Mouse (Mus musculus): ENCODE results near the gene Gpat3. TPM values are rescaled to one million over a fixed set of nuclear protein-coding genes. Genes with fewer than 3 reads are reported as not detected.

Gpat3 gene
- polyA plus RNA-seq, 1 experiment from 2014 or later, result 1.7 TPM

- 71% methylated on average over 19 of the region's 19 CpGs for WGBS
- no peak overlapping the region for H3K4me2 ChIP-seq (replicated peaks; ENCODE audit: low read depth, low read length)
- no peaks in the 10 kb centered on the region for H3K9me3 ChIP-seq (ENCODE audit: low read length)
- no peaks in the 10 kb centered on the region for H3K36me3 ChIP-seq (ENCODE audit: insufficient read depth, low read length)
- no peak overlapping the region for H3K4me3 ChIP-seq (ENCODE audit: low read length)
- no peak for ATAC-seq (ENCODE audit: low FRiP score, low TSS enrichment)
- H3K27me3 ChIP-seq (ENCODE audit: insufficient read depth, low read length), result peaks cover 3% of the 10 kb centered on the region
- no peak overlapping the region for H3K9ac ChIP-seq (replicated peaks; ENCODE audit: low read length)
- H3K27ac ChIP-seq (ENCODE audit: low read length), result no peak overlapping the region
- H3K4me1 ChIP-seq (ENCODE audit: insufficient read depth, low read length), result no peaks in the 10 kb centered on the region
Observed at GRCm38 (mm10) chr5:100911502-100912097, 66.1 kb downstream of the Gpat3 start.

GRCm38 (mm10) chr5:100912366-100912765 is 66.9 kb downstream of the Gpat3 start:
- Histone ChIP-seq H3K4me1 (ENCODE audit: insufficient read depth, low read length) (no peaks in the 10 kb centered on the region), H3K9ac (replicated peaks; ENCODE audit: low read length) (no peak overlapping the region), H3K36me3 (ENCODE audit: insufficient read depth, low read length) (no peaks in the 10 kb centered on the region), H3K9me3 (ENCODE audit: low read length) (no peaks in the 10 kb centered on the region), H3K27me3 (ENCODE audit: insufficient read depth, low read length) (peaks cover 7% of the 10 kb centered on the region), H3K4me3 (ENCODE audit: low read length) (no peak overlapping the region), H3K27ac (ENCODE audit: low read length) (no peak overlapping the region), H3K4me2 (replicated peaks; ENCODE audit: low read depth, low read length) (no peak overlapping the region)
- no peak for ATAC-seq (ENCODE audit: low FRiP score, low TSS enrichment)
- WGBS, result 86% methylated on average over 7 of the region's 7 CpGs

GRCm38 (mm10) chr5:100913274-100913673 is 67.8 kb downstream of the Gpat3 start:
- H3K4me1 ChIP-seq (ENCODE audit: insufficient read depth, low read length), result no peaks in the 10 kb centered on the region
- peaks cover 11% of the 10 kb centered on the region for H3K27me3 ChIP-seq (ENCODE audit: insufficient read depth, low read length)
- H3K27ac ChIP-seq (ENCODE audit: low read length), result no peak overlapping the region
- WGBS, result 54% methylated on average over 9 of the region's 9 CpGs
- no peak for ATAC-seq (ENCODE audit: low FRiP score, low TSS enrichment)
- no peak overlapping the region for H3K9ac ChIP-seq (replicated peaks; ENCODE audit: low read length)
- no peak overlapping the region for H3K4me3 ChIP-seq (ENCODE audit: low read length)
- no peaks in the 10 kb centered on the region for H3K9me3 ChIP-seq (ENCODE audit: low read length)
- no peak overlapping the region for H3K4me2 ChIP-seq (replicated peaks; ENCODE audit: low read depth, low read length)
- no peaks in the 10 kb centered on the region for H3K36me3 ChIP-seq (ENCODE audit: insufficient read depth, low read length)

- no peaks in the 10 kb centered on the region for H3K9me3 ChIP-seq (ENCODE audit: low read length)
- ATAC-seq (ENCODE audit: low FRiP score, low TSS enrichment), result no peak
- no peaks in the 10 kb centered on the region for H3K36me3 ChIP-seq (ENCODE audit: insufficient read depth, low read length)
- H3K4me1 ChIP-seq (ENCODE audit: insufficient read depth, low read length), result no peaks in the 10 kb centered on the region
- no peak overlapping the region for H3K4me3 ChIP-seq (ENCODE audit: low read length)
- H3K4me2 ChIP-seq (replicated peaks; ENCODE audit: low read depth, low read length), result no peak overlapping the region
- no peak overlapping the region for H3K27ac ChIP-seq (ENCODE audit: low read length)
- no peak overlapping the region for H3K9ac ChIP-seq (replicated peaks; ENCODE audit: low read length)
- peaks cover 15% of the 10 kb centered on the region for H3K27me3 ChIP-seq (ENCODE audit: insufficient read depth, low read length)
- 15% methylated on average over 7 of the region's 7 CpGs for WGBS
Observed at GRCm38 (mm10) chr5:100914989-100915388, 69.5 kb downstream of the Gpat3 start.

- no peaks in the 10 kb centered on the region for H3K9me3 ChIP-seq (ENCODE audit: low read length)
- no peak overlapping the region for H3K27ac ChIP-seq (ENCODE audit: low read length)
- peaks cover 17% of the 10 kb centered on the region for H3K27me3 ChIP-seq (ENCODE audit: insufficient read depth, low read length)
- no peaks in the 10 kb centered on the region for H3K36me3 ChIP-seq (ENCODE audit: insufficient read depth, low read length)
- H3K4me3 ChIP-seq (ENCODE audit: low read length), result no peak overlapping the region
- 48% methylated on average over 5 of the region's 5 CpGs for WGBS
- H3K4me1 ChIP-seq (ENCODE audit: insufficient read depth, low read length), result no peaks in the 10 kb centered on the region
- H3K9ac ChIP-seq (replicated peaks; ENCODE audit: low read length), result no peak overlapping the region
- no peak overlapping the region for H3K4me2 ChIP-seq (replicated peaks; ENCODE audit: low read depth, low read length)
- 0 out of 2 replicates have a peak, but pooled peaks have one; percentile 50 for ATAC-seq (ENCODE audit: low FRiP score, low TSS enrichment)
Observed at GRCm38 (mm10) chr5:100915411-100915810, 69.9 kb downstream of the Gpat3 start.

- no peaks in the 10 kb centered on the region for H3K9me3 ChIP-seq (ENCODE audit: low read length)
- no peak overlapping the region for H3K4me2 ChIP-seq (replicated peaks; ENCODE audit: low read depth, low read length)
- H3K9ac ChIP-seq (replicated peaks; ENCODE audit: low read length), result no peak overlapping the region
- WGBS, result 65% methylated on average over 8 of the region's 8 CpGs
- H3K4me3 ChIP-seq (ENCODE audit: low read length), result no peak overlapping the region
- H3K27me3 ChIP-seq (ENCODE audit: insufficient read depth, low read length), result peaks cover 19% of the 10 kb centered on the region
- no peak overlapping the region for H3K27ac ChIP-seq (ENCODE audit: low read length)
- H3K4me1 ChIP-seq (ENCODE audit: insufficient read depth, low read length), result no peaks in the 10 kb centered on the region
- ATAC-seq (ENCODE audit: low FRiP score, low TSS enrichment), result no peak
- H3K36me3 ChIP-seq (ENCODE audit: insufficient read depth, low read length), result no peaks in the 10 kb centered on the region
Observed at GRCm38 (mm10) chr5:100916416-100916815, 70.9 kb downstream of the Gpat3 start.

- Histone ChIP-seq H3K4me3 (ENCODE audit: low read length) (no peak overlapping the region), H3K27me3 (ENCODE audit: insufficient read depth, low read length) (peaks cover 19% of the 10 kb centered on the region), H3K9me3 (ENCODE audit: low read length) (no peaks in the 10 kb centered on the region), H3K36me3 (ENCODE audit: insufficient read depth, low read length) (no peaks in the 10 kb centered on the region), H3K27ac (ENCODE audit: low read length) (no peak overlapping the region), H3K4me2 (replicated peaks; ENCODE audit: low read depth, low read length) (no peak overlapping the region), H3K9ac (replicated peaks; ENCODE audit: low read length) (no peak overlapping the region), H3K4me1 (ENCODE audit: insufficient read depth, low read length) (no peaks in the 10 kb centered on the region)
- WGBS, result 22% methylated on average over 15 of the region's 15 CpGs
- peak; percentile 43; the same call in 1 of the 2 replicates for ATAC-seq (ENCODE audit: low FRiP score, low TSS enrichment)
Observed at GRCm38 (mm10) chr5:100917252-100917774, 71.8 kb downstream of the Gpat3 start.

- Histone ChIP-seq H3K9ac (replicated peaks; ENCODE audit: low read length) (no peak overlapping the region), H3K4me2 (replicated peaks; ENCODE audit: low read depth, low read length) (no peak overlapping the region), H3K27me3 (ENCODE audit: insufficient read depth, low read length) (peaks cover 19% of the 10 kb centered on the region), H3K9me3 (ENCODE audit: low read length) (no peaks in the 10 kb centered on the region), H3K4me1 (ENCODE audit: insufficient read depth, low read length) (no peaks in the 10 kb centered on the region), H3K4me3 (ENCODE audit: low read length) (no peak overlapping the region), H3K27ac (ENCODE audit: low read length) (no peak overlapping the region), H3K36me3 (ENCODE audit: insufficient read depth, low read length) (no peaks in the 10 kb centered on the region)
- ATAC-seq (ENCODE audit: low FRiP score, low TSS enrichment), result no peak
- 20% methylated on average over 9 of the region's 9 CpGs for WGBS
Observed at GRCm38 (mm10) chr5:100919069-100919468, 73.6 kb downstream of the Gpat3 start.

GRCm38 (mm10) chr5:100929698-100930097 is 84.2 kb downstream of the Gpat3 start:
- Histone ChIP-seq H3K36me3 (ENCODE audit: insufficient read depth, low read length) (no peaks in the 10 kb centered on the region), H3K9ac (replicated peaks; ENCODE audit: low read length) (no peak overlapping the region), H3K4me3 (ENCODE audit: low read length) (no peak overlapping the region), H3K4me2 (replicated peaks; ENCODE audit: low read depth, low read length) (no peak overlapping the region), H3K27ac (ENCODE audit: low read length) (no peak overlapping the region), H3K27me3 (ENCODE audit: insufficient read depth, low read length) (no peaks in the 10 kb centered on the region), H3K4me1 (ENCODE audit: insufficient read depth, low read length) (no peaks in the 10 kb centered on the region), H3K9me3 (ENCODE audit: low read length) (no peaks in the 10 kb centered on the region)
- 63% methylated on average over 2 of the region's 2 CpGs for WGBS
- no peak for ATAC-seq (ENCODE audit: low FRiP score, low TSS enrichment)

GRCm38 (mm10) chr5:100943716-100944115 is 98.2 kb downstream of the Gpat3 start:
- ATAC-seq (ENCODE audit: low FRiP score, low TSS enrichment), result no peak
- no peaks in the 10 kb centered on the region for H3K36me3 ChIP-seq (ENCODE audit: insufficient read depth, low read length)
- H3K27me3 ChIP-seq (ENCODE audit: insufficient read depth, low read length), result peaks cover 17% of the 10 kb centered on the region
- H3K4me1 ChIP-seq (ENCODE audit: insufficient read depth, low read length), result no peaks in the 10 kb centered on the region
- WGBS, result 33% methylated on average over 11 of the region's 11 CpGs
- H3K27ac ChIP-seq (ENCODE audit: low read length), result no peak overlapping the region
- no peak overlapping the region for H3K9ac ChIP-seq (replicated peaks; ENCODE audit: low read length)
- no peak overlapping the region for H3K4me3 ChIP-seq (ENCODE audit: low read length)
- 0 out of 2 replicates have a peak overlapping the region, but pooled peaks have one; percentile 1 for H3K4me2 ChIP-seq (replicated peaks; ENCODE audit: low read depth, low read length)
- H3K9me3 ChIP-seq (ENCODE audit: low read length), result no peaks in the 10 kb centered on the region

All from kidney, embryonic 16.5 days (tissue).